Mouse (Mus musculus) mouse trophoblast stem cell (cell line): ENCODE measurements around the gene Ccdc85b.
"Not testable (repeated sequence)": the region's sequence is repeated elsewhere in the genome, so short reads cannot be mapped to it uniquely, and the experiment has no call there.

ENCODE experiments used
- in situ Hi-C, 2 experiments: fragments of 300-500 bp; cut with MseI, MboI; formaldehyde crosslinking; loops; 2 replicates in 1 of 2; 3 replicates in 1 of 2; pipeline ENCODE4 v1.15.1; 2025

Ccdc85b gene

GRCm38 (mm10) chr19:5457746-5458442, at the start of gene Ccdc85b:
Gene Ccdc85b, minus strand, starts transcription at chr19:5457894.
- in situ Hi-C loops = no loop called here

GRCm38 (mm10) chr19:5503687-5504086, 46.0 kb upstream of the Ccdc85b start, which contains the start of gene 1700020D05Rik:
Gene 1700020D05Rik, minus strand, starts transcription at chr19:5503787.
- in situ Hi-C loops = no loop called here

DNA sequence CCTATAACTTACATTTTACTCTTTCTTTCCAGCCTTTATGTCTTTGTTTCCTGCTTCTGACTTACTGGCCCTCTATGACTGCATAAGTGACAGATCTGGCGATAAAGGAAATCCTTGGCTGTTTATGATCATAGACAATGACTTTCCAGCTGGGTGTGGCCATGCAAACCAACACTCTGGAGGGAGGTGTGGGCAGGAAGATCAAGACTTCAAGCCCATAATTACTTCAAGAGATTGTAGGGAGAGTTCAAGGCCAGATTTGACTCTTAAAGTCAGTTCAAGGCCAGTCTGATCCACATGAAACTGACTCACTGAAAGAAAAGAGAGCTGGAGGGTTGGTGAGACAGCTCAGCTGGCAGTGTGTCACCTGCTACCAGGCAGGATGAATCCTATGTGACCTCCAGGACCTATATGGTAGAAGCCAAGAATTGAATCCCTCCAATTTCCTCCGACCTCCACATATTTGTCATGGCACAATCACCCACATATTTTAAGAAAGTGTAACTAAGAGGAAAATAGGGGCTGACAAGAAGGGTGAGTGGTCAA, 42.7 kb upstream of the Ccdc85b start:
- in situ Hi-C loops = no loop called here

DNA sequence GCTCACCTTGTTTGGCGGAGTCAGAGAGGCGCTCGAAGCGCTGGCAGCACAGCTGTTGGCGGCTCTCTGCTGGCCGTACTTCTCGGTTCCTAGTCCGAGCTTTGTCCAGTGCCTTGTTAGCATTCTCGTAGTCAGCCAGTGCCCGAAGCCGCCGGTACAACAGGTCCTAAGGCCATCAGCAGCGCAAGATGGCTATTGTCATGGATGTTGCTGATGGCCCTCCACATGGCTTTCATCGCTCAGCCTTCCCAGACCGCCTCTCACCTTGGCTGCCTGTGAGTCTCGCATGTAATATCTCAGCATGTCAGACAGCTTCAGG, 38.3 kb upstream of the Ccdc85b start:
- in situ Hi-C loops = no loop called here

GRCm38 (mm10) chr19:5495353-5496051, 37.8 kb upstream of the Ccdc85b start:
- in situ Hi-C loops = no loop called here

DNA sequence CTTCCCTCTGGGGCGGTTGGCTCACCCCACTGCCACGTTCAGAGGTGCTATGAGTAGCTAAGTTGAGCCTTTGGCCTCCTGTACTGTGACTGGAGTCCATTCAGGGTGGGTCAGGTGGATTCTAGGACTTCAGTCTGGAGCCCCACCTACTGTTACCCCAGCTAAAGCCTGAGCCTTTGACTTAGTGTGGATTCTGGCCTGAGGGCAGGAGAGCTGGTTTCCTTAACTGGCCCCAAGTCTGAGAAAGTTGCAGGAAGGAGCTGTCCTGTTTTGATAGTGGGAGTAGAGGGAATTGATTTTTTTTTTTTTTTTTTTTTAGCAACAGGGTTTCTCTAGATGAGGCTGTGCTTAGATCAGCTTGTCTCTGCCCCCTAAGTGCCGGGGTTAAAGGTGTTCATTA, 36.6 kb upstream of the Ccdc85b start:
- in situ Hi-C loops = no loop called here

DNA sequence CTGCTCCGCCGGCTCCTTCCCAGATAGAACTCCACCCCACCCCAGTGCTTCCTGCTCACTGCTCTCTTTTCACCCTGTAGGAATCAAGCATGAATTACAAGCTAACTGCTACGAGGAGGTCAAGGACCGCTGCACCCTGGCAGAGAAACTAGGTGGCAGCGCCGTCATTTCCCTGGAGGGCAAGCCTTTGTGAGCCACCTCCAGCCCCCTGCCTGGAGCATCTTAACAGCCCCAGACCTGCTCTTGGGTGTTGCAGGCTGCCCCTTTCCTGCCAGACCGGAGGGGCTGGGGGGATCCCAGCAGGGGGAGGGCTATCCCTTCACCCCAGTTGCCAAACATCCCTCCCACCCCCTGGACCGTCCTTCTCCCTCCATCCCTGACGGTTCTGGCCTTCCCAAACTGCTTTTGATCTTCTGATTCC, 35.6 kb upstream of the Ccdc85b start:
- in situ Hi-C loops = not testable (repeated sequence)

- in situ Hi-C loops = no loop called here
Observed at GRCm38 (mm10) chr19:5492641-5493040, 34.9 kb upstream of the Ccdc85b start.

DNA sequence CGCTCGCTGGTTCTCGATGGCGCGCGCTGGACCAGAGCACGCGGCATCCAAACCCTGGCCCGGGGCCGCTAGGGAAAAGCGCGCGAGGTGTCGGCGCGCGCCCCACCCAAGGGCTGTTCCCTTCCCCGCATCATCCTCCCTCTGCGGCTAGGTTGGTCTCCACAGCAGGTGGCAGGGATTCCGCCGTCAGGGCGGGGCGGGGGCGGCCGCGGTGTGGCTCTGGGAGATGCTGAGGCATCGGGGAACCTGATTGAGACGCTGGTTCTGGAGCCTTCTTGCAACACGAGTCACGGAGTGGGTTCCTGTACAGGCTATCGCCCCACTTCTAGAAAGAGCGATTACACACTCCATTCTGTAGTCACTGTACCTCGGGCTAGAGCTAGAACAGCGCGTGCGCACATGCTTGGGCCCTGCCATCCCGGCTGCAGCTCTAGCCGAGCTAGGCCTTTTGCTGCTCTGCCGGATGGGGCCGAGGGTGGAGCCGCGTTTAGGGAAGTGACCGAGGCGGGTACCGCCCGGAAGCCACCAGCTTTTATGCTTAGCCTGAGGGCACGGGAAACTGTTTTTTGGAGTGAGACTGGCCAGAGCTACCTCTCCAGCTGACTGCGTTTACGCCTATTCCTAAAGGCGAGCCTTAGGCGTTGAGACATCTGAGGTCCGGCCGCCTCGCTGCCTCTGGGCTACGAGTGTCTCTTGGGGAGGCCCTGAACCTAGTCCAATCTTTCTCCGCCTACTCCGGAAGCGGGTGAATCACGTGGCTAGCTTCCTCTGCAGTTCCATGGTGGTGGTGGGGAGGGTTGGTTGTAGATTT, 33.4 kb upstream of the Ccdc85b start:
- in situ Hi-C loops = no loop called here

DNA sequence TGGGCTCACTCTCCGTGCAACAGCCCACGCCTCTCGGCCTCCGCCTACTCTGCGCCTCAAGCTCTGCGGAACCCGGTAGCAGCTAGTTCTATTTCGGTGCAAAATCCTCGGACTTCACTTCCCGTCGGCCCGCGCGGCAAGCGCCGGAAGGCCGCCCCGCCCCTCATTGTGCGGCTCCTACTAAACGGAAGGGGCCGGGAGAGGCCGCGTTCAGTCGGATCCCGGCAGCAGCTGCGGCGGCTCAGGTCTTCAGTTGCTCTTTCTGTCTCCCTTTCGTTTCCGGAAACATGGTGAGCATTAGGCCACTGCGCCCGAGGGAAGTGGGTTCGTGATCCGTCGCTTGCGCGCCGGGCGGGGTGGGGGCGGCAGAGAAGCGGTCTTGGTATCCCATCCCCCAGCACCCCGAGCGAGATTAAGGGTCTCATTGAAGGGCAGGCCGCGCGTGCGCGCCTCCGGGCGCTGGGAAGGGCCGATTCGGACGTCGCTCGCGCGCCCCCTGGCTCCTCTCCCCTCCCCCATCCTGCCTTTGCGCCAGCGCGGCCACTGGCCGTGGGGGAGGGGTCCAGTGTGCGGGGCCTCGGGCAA, 32.7 kb upstream of the Ccdc85b start, which contains the start of gene Cfl1:
Cfl1 (plus strand) TSS at position 143 of the 585 bp plus-strand sequence.
- in situ Hi-C loops = no loop called here

GRCm38 (mm10) chr19:5489721-5490120, 32.0 kb upstream of the Ccdc85b start:
- in situ Hi-C loops = not testable (repeated sequence)

DNA sequence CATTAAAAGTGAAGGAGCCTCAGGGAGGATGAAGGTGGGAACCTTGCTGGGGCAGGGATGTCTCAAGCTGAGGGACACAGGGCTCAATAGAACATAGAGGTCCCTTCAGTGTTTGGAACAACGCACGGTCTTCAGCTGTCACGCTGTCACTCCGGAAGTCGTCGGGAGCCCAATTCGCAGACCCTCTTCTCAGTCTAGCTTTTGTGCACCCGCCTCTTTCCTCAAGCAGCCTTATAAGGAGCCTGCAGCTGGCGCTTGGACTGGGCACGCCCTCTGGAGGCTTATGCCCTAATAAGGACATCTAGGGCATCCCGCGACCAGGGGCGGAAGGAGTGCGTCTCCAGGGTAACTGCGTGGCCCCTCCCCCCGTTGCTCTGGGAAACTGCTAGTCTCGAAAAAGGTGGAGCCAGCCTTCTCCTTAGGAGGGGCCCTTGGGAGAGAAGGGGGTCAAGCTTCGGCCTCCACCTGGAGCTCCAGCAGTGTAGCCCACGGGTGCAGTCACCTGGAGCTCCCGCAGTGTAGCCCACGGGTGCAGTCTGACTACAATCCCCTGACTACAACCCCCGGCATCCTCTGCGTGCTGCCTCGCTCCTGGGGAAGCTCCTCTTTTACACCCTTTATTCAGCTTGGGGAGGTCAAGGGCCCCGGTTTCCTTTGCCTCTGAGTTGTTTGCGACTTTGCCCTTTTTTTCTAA, 31.3 kb upstream of the Ccdc85b start:
- in situ Hi-C loops = no loop called here

GRCm38 (mm10) chr19:5487768-5488550, 30.3 kb upstream of the Ccdc85b start, which contains the start of gene Mus81:
Gene Mus81, minus strand, starts transcription at chr19:5488402.
- in situ Hi-C loops = no loop called here

DNA sequence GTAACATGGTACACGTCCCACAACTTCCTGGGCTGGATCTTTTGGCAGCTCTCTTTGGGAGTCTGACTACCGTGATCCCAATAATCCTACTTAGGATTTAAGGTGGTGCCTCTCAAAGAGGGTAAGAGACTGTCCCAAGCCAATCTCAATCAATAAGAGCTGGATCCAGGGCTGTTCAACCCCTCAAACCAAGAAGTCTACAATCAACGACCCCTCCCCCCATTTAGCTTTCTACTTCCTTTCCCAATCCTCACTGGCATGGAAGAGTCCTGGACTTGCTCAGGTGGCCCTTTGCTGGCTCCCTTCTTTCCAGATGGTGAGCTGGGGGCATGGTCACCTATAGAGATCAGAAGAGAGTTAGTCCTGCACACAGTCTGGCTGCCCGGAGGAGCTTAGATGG, 29.1 kb upstream of the Ccdc85b start:
- in situ Hi-C loops = no loop called here

GRCm38 (mm10) chr19:5486286-5486685, 28.6 kb upstream of the Ccdc85b start:
- in situ Hi-C loops = no loop called here

GRCm38 (mm10) chr19:5485821-5486220, 28.1 kb upstream of the Ccdc85b start:
- in situ Hi-C loops = no loop called here

GRCm38 (mm10) chr19:5485371-5485770, 27.7 kb upstream of the Ccdc85b start:
- in situ Hi-C loops = no loop called here

DNA sequence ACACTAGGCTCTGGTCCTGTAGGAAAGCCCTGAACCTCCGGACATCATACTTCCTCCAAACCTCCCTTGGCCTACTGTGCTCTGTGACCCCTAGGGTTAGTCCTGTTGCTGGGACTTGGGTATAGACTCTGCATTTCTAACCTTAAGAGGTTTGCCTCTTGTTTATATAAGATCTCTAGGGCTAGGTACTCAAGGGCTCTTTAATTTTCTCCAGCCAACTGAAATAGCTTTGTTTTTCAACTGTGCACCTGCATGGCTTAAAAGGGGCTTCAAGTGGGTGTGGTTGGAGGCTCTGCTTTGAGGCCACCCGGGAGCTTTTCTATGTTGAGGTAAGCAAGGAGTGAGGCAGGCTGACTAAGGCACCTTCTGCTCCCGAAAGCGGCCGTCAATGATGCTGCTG, 26.8 kb upstream of the Ccdc85b start:
- in situ Hi-C loops = no loop called here

- in situ Hi-C loops = no loop called here
Observed at GRCm38 (mm10) chr19:5483386-5484359, 26.0 kb upstream of the Ccdc85b start.
